Comparison of ENCODE assay signal across 8 mouse cellular contexts in the genomic region with DNA sequence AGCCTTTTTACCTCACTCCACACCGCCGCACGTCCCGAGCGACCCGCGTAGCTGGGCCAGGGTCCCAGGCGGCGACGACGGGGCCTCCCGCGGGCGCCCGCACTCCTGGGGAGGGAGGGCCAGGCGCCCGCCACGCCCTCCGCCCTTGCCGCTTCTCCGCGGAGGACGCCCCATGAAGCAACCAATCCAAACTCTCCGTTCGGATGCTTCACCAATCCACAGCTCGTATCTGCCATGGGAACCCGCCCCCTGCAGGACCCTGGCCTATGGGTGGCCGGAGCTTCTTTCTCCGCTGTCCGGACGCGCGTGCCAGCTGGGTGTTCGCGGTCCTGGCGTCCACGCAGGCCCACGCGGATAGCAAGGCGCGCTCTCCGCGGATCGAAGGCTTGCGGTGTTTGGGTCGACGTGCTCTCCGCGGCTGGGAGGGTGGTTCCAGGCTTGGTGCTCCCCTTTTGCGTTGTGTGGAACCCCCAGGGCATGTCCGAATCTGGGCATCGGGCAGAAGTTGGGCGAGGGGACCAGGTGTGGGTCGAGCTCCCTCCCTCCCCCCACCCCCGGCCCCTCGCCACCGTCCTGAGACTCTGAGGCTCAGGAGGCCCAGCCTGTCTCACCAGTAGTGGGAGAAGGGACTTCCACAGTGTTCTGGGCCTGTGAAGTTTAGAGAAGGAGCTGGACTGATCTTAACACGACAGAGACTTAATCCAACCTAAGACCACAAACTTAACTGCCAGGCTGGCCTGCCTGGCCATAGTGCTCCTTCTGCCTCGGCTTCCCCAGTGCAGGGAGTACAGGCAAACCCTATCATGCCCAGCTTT. TPM values are rescaled to one million over a fixed set of nuclear protein-coding genes. Genes with fewer than 3 reads are reported as not detected.
DNase-seq lines count a peak whose midpoint lies in the region; ATAC-seq and TF ChIP-seq lines count a peak whose summit lies in the region.

A gene (minus strand): TSS at position 134 of the 815 bp plus-strand sequence.

- peak; percentile 98 for ATAC-seq in heart, embryonic 15.5 days (replicated peaks; ENCODE audit: insufficient number of reproducible peaks, insufficient read depth, low FRiP score, low read depth)
- ATAC-seq in liver, embryonic 14.5 days (ENCODE audit: insufficient read depth) = peak; percentile 98
- peak; percentile 99 for ATAC-seq in neural tube, embryonic 11.5 days (ENCODE audit: insufficient read depth, low FRiP score, low TSS enrichment)
- ATAC-seq in stomach, postnatal 0 days (ENCODE audit: low FRiP score, low TSS enrichment) = peak; percentile 98

- TF ChIP-seq CTCF in liver, embryonic 14.5 days (IDR thresholded peaks at IDR 0.05; ENCODE audit: low read depth) = peak; percentile 15; the same call in 1 of the 2 replicates
- TF ChIP-seq CTCF in stomach, postnatal 0 days (IDR thresholded peaks at IDR 0.05; ENCODE audit: low read depth) = peak; percentile 47

- H3K27ac ChIP-seq in forebrain, embryonic 10.5 days = peak within 1 kb of the TSS; percentile 99
- H3K27ac ChIP-seq in heart, embryonic 15.5 days = peak within 1 kb of the TSS; percentile 89
- H3K27ac ChIP-seq in liver, embryonic 14.5 days = peak within 1 kb of the TSS; percentile 28; the same call in 1 of the 2 replicates
- H3K27ac ChIP-seq in neural tube, embryonic 11.5 days (ENCODE audit: low read depth, low read length) = peak within 1 kb of the TSS; percentile 70
- H3K27ac ChIP-seq in stomach, postnatal 0 days (replicated peaks) = peak within 1 kb of the TSS; percentile 89

- H3K4me3 ChIP-seq in forebrain, embryonic 10.5 days = peak within 1 kb of the TSS; percentile 95
- H3K4me3 ChIP-seq in heart, embryonic 15.5 days = peak within 1 kb of the TSS; percentile 88
- peak within 1 kb of the TSS; percentile 82 to 93 for H3K4me3 ChIP-seq in liver, embryonic 14.5 days (ENCODE audit: insufficient read depth in 1 of 2, low read depth in 2 of 2, low read length in 2 of 2)
- H3K4me3 ChIP-seq in neural tube, embryonic 11.5 days (ENCODE audit: low read depth, low read length) = peak within 1 kb of the TSS; percentile 84
- peak within 1 kb of the TSS; percentile 94 for H3K4me3 ChIP-seq in stomach, postnatal 0 days (ENCODE audit: low read depth, low read length)

- TF ChIP-seq EP300 in liver, embryonic 14.5 days (IDR thresholded peaks at IDR 0.05; ENCODE audit: low read depth) = no peak
- no peak for TF ChIP-seq EP300 in stomach, postnatal 0 days (optimal IDR thresholded peaks at IDR 0.05)

- under 1% methylated on average over 59 of the region's 59 CpGs for WGBS in forebrain, embryonic 10.5 days
- under 1% methylated on average over 57 of the region's 59 CpGs for WGBS in heart, embryonic 15.5 days
- WGBS in liver, embryonic 14.5 days (ENCODE audit: insufficient replicate concordance) = under 1% methylated on average over 57 of the region's 59 CpGs
- whole genome bisulfite sequencing in neural tube, embryonic 11.5 days = under 1% methylated on average over 55 of the region's 59 CpGs
- WGBS in stomach, postnatal 0 days = under 1% methylated on average over 56 of the region's 59 CpGs

- no peaks in the 10 kb centered on the region for H3K9me3 ChIP-seq in forebrain, embryonic 10.5 days
- H3K9me3 ChIP-seq in heart, embryonic 15.5 days (replicated peaks) = no peaks in the 10 kb centered on the region
- no peaks in the 10 kb centered on the region for H3K9me3 ChIP-seq in liver, embryonic 14.5 days (ENCODE audit: control insufficient read depth, low read length)
- H3K9me3 ChIP-seq in neural tube, embryonic 11.5 days (ENCODE audit: control insufficient read depth, low read length) = no peaks in the 10 kb centered on the region
- H3K9me3 ChIP-seq in stomach, postnatal 0 days (ENCODE audit: control insufficient read depth, low read length) = no peaks in the 10 kb centered on the region

- H3K9ac ChIP-seq in heart, embryonic 15.5 days = peak within 1 kb of the TSS; percentile 94
- H3K9ac ChIP-seq in liver, embryonic 14.5 days (replicated peaks) = peak within 1 kb of the TSS; percentile 87
- H3K9ac ChIP-seq in neural tube, embryonic 11.5 days (ENCODE audit: low read length) = peak within 1 kb of the TSS; percentile 96
- H3K9ac ChIP-seq in stomach, postnatal 0 days (ENCODE audit: low read length) = peak within 1 kb of the TSS; percentile 94

- H3K4me2 ChIP-seq in heart, embryonic 15.5 days = peak within 1 kb of the TSS; percentile 91
- H3K4me2 ChIP-seq in liver, embryonic 14.5 days (ENCODE audit: low read depth) = peak within 1 kb of the TSS; percentile 100
- peak within 1 kb of the TSS; percentile 95 for H3K4me2 ChIP-seq in neural tube, embryonic 11.5 days (ENCODE audit: low read depth)
- peak within 1 kb of the TSS; percentile 95 for H3K4me2 ChIP-seq in stomach, postnatal 0 days (replicated peaks; ENCODE audit: low read depth)

- peaks cover 41% of the 10 kb centered on the region for H3K4me1 ChIP-seq in forebrain, embryonic 10.5 days
- peaks cover 36% of the 10 kb centered on the region for H3K4me1 ChIP-seq in heart, embryonic 15.5 days (replicated peaks)
- H3K4me1 ChIP-seq in liver, embryonic 14.5 days (replicated peaks; ENCODE audit: control insufficient read depth in 2 of 2, insufficient read depth in 2 of 2, low read length in 1 of 2) = peaks cover 5 to 10% of the 10 kb centered on the region in 2 experiments
- peaks cover 17% of the 10 kb centered on the region for H3K4me1 ChIP-seq in neural tube, embryonic 11.5 days (ENCODE audit: control insufficient read depth, insufficient read depth, low read length)
- no peaks in the 10 kb centered on the region for H3K4me1 ChIP-seq in stomach, postnatal 0 days (replicated peaks; ENCODE audit: control insufficient read depth, insufficient read depth)

- peak; percentile 86 to 91 for DNase-seq in CD8-positive naive resting alpha-beta T cell, adult 2 months (ENCODE audit: low read depth in 2 of 2, low spot score in 2 of 2)
- DNase-seq in c-Kit-positive CD71-negative TER-119-negative erythroid progenitor cells, embryonic 14.5 days (ENCODE audit: low read depth) = peak; percentile 83
- peak; percentile 90 for DNase-seq in forebrain, embryonic 10.5 days (ENCODE audit: extremely low spot score, low spot score)
- DNase-seq in kidney, postnatal 25 days = peak; percentile 96 to 98
- peak; percentile 91 to 93 (median 93) for DNase-seq in liver, embryonic 14.5 days (ENCODE audit: low read depth in 3 of 3, low spot score in 3 of 3)
- peak; percentile 93 for DNase-seq in neural tube, embryonic 11.5 days (ENCODE audit: low spot score)
- DNase-seq in stomach, postnatal 0 days (ENCODE audit: low spot score) = peak; percentile 94

- no peaks in the 10 kb centered on the region for H3K27me3 ChIP-seq in forebrain, embryonic 10.5 days (ENCODE audit: poor library complexity, severe bottlenecking)
- no peaks in the 10 kb centered on the region for H3K27me3 ChIP-seq in heart, embryonic 15.5 days
- H3K27me3 ChIP-seq in liver, embryonic 14.5 days (ENCODE audit: control insufficient read depth, insufficient read depth, low read length) = no peaks in the 10 kb centered on the region
- H3K27me3 ChIP-seq in neural tube, embryonic 11.5 days (ENCODE audit: control insufficient read depth, insufficient read depth, low read length) = no peaks in the 10 kb centered on the region
- no peaks in the 10 kb centered on the region for H3K27me3 ChIP-seq in stomach, postnatal 0 days (ENCODE audit: control insufficient read depth, insufficient read depth, low read length)

- peaks cover 24% of the 10 kb centered on the region for H3K36me3 ChIP-seq in forebrain, embryonic 10.5 days (replicated peaks)
- H3K36me3 ChIP-seq in heart, embryonic 15.5 days = no peaks in the 10 kb centered on the region
- H3K36me3 ChIP-seq in liver, embryonic 14.5 days (replicated peaks; ENCODE audit: control insufficient read depth, insufficient read depth, low read depth) = no peaks in the 10 kb centered on the region
- H3K36me3 ChIP-seq in neural tube, embryonic 11.5 days (ENCODE audit: control insufficient read depth, insufficient read depth, low read length) = no peaks in the 10 kb centered on the region
- no peaks in the 10 kb centered on the region for H3K36me3 ChIP-seq in stomach, postnatal 0 days (ENCODE audit: control insufficient read depth, insufficient read depth, low read length)

RNA-seq across cellular contexts. Expression of the gene that starts here (rescaled TPM):
- 43.2 and 45.3 TPM in 2 replicates for polyA plus RNA-seq in forebrain, embryonic 10.5 days (2016; fragmentation: Nextera tagmentation; extraction: Ambion mirVana)
- 25.7 and 31.9 TPM in 2 replicates for polyA plus RNA-seq in heart, embryonic 15.5 days (2015; fragmentation: Nextera tagmentation; extraction: Ambion mirVana)
- 4.5 TPM in 2 replicates for polyA plus RNA-seq in liver, embryonic 14.5 days (2012; rRNA removed)
- 4.8 and 5.7 TPM in 2 replicates for polyA plus RNA-seq in liver, embryonic 14.5 days (2014; fragmentation: Nextera tagmentation; extraction: Ambion mirVana)
- polyA plus RNA-seq in neural tube, embryonic 11.5 days (2014; fragmentation: Nextera tagmentation; extraction: Ambion mirVana) = 33.5 and 35.3 TPM in 2 replicates
- polyA plus RNA-seq in stomach, postnatal 0 days (2015; fragmentation: Nextera tagmentation; extraction: Ambion mirVana) = 8.4 and 8.6 TPM in 2 replicates

Comparison
In these comparisons a context has a peak if more than half of its experiments do, and no peak if none do; other contexts are left out.
1. Peak in every context shown above with its lines: DNase-seq, ATAC-seq, H3K4me3 ChIP-seq and H3K27ac ChIP-seq.
2. H3K27ac ChIP-seq: peak in every context shown above with its lines; median percentile 99 in forebrain, embryonic 10.5 days; 89 in heart, embryonic 15.5 days; 89 in stomach, postnatal 0 days; 70 in neural tube, embryonic 11.5 days; 28 in liver, embryonic 14.5 days.